Mouse (Mus musculus): ENCODE measurements around the gene Cldn12. TPM values are rescaled to one million over a fixed set of nuclear protein-coding genes. Genes with fewer than 3 reads are reported as not detected.

The Cldn12 gene
- polyA plus RNA-seq, 1 experiment from 2014 or later, result 14.1 TPM

DNA sequence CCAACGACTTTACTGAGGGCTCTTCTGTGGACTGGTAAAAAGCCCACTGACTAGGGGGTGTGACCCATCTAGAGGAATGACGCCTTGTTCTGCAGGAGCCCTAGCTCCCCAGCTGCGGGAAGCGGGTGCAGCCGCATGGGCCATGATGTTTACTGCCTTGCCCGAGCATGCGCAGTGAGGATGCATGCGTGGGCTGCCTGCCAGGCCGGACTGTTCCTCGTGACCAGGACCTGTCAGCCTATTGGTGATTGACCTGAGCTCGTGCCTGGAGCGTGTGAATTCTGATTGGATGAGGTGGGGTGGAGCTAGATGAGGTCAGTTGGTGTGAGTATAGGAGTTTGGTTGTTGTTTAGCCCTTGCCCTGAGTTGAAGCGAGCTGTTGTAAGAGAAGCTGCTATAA is 10.3 kb downstream of the Cldn12 start:
- Histone ChIP-seq H3K9me3 (ENCODE audit: control insufficient read depth, low read length) (no peaks in the 10 kb centered on the region), H3K27me3 (replicated peaks; ENCODE audit: control insufficient read depth, insufficient read depth, low read length) (no peaks in the 10 kb centered on the region), H3K9ac (ENCODE audit: low read depth, low read length) (no peak overlapping the region), H3K27ac (ENCODE audit: low read depth, low read length) (no peak overlapping the region), H3K4me1 (replicated peaks; ENCODE audit: control insufficient read depth, insufficient read depth, low read length) (no peaks in the 10 kb centered on the region), H3K4me2 (no peak overlapping the region), H3K4me3 (ENCODE audit: low read depth, low read length) (no peak overlapping the region), H3K36me3 (ENCODE audit: control insufficient read depth, insufficient read depth, low read length) (no peaks in the 10 kb centered on the region; the same call in 1 of the 2 replicates)
- ATAC-seq (replicated peaks; ENCODE audit: low FRiP score) (no peak; the same call in 1 of the 2 replicates), DNase-seq (ENCODE audit: low spot score) (no peak)
- 84% methylated on average over 13 of the region's 13 CpGs for WGBS

DNA sequence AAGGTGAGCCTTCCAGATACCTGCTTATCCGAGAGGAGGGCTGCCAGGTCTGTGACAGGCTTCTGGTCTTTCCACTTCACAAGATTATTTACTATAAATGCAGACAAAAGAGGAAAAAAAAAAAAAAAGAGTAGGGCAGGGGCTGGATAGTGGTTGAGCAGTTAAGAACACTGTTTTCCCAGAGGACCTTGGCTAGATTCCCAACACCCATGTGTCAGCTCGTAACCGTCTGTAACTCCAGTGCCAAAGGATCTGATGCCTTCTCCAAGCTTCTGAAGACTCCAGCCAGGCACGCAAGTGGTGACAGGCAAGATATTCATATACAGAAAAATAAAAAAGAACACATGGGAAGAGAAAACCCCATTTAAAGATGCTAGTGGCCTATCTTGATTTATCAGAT is 11.4 kb downstream of the Cldn12 start:
- H3K4me1 ChIP-seq (replicated peaks; ENCODE audit: control insufficient read depth, insufficient read depth, low read length), result no peaks in the 10 kb centered on the region
- DNase-seq (ENCODE audit: low spot score) (no peak), ATAC-seq (replicated peaks; ENCODE audit: low FRiP score) (no peak)
- H3K4me3 ChIP-seq (ENCODE audit: low read depth, low read length), result no peak overlapping the region
- no peaks in the 10 kb centered on the region for H3K27me3 ChIP-seq (replicated peaks; ENCODE audit: control insufficient read depth, insufficient read depth, low read length)
- H3K4me2 ChIP-seq, result no peak overlapping the region
- no peak overlapping the region for H3K9ac ChIP-seq (ENCODE audit: low read depth, low read length)
- no peaks in the 10 kb centered on the region for H3K9me3 ChIP-seq (ENCODE audit: control insufficient read depth, low read length)
- no peak overlapping the region for H3K27ac ChIP-seq (ENCODE audit: low read depth, low read length)
- 92% methylated on average over 4 of the region's 4 CpGs for WGBS
- H3K36me3 ChIP-seq (ENCODE audit: control insufficient read depth, insufficient read depth, low read length), result no peaks in the 10 kb centered on the region; the same call in 1 of the 2 replicates

DNA sequence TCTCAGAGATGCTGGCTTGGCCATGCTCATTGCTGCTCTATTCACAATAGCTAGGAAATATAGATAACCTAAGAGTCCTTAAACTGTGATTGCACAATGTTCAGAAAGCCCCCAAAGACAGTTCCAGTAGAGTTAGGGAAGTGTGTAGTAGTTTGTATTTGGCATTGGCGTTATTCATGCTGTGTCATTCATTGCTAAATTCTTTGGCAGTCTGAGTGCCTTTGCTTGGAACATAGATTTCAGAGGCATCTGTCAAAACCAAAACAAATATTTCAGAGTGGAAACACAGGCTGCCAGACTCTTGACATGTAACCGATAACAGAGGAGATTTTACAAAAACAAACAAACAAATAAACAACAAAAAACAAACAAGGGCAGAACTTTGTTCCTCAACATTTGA is 13.2 kb downstream of the Cldn12 start:
- H3K27ac ChIP-seq (ENCODE audit: low read depth, low read length), result no peak overlapping the region
- H3K36me3 ChIP-seq (ENCODE audit: control insufficient read depth, insufficient read depth, low read length), result no peaks in the 10 kb centered on the region; the same call in 1 of the 2 replicates
- no peak overlapping the region for H3K4me2 ChIP-seq
- no peaks in the 10 kb centered on the region for H3K9me3 ChIP-seq (ENCODE audit: control insufficient read depth, low read length)
- H3K4me1 ChIP-seq (replicated peaks; ENCODE audit: control insufficient read depth, insufficient read depth, low read length), result no peaks in the 10 kb centered on the region
- DNase-seq (ENCODE audit: low spot score) (no peak), ATAC-seq (replicated peaks; ENCODE audit: low FRiP score) (no peak)
- no peaks in the 10 kb centered on the region for H3K27me3 ChIP-seq (replicated peaks; ENCODE audit: control insufficient read depth, insufficient read depth, low read length)
- 83% methylated on average over 2 of the region's 2 CpGs for WGBS
- no peak overlapping the region for H3K9ac ChIP-seq (ENCODE audit: low read depth, low read length)
- H3K4me3 ChIP-seq (ENCODE audit: low read depth, low read length), result no peak overlapping the region

DNA sequence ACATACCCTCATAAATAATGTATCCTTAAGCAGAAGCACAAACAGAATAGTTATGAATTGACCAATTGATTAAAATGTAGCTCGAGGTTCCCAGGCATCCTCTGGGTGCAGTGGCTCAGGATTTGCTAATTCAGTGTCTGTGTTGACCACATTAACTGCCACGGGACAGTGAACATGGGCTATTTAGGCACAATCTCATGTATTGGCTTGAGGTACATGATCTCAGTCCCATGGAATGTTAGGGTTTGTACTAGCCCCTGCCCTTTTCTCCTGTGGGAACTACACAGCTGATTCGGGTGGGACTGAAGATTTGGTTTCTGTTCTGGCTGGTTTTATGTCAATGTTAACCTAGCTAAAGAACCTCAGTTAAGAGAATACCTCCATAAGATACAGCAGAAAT is 18.4 kb downstream of the Cldn12 start:
- H3K9ac ChIP-seq (ENCODE audit: low read depth, low read length), result no peak overlapping the region
- no peak overlapping the region for H3K4me2 ChIP-seq
- no peaks in the 10 kb centered on the region for H3K4me1 ChIP-seq (replicated peaks; ENCODE audit: control insufficient read depth, insufficient read depth, low read length)
- ATAC-seq (replicated peaks; ENCODE audit: low FRiP score) (no peak), DNase-seq (ENCODE audit: low spot score) (no peak)
- H3K27me3 ChIP-seq (replicated peaks; ENCODE audit: control insufficient read depth, insufficient read depth, low read length), result no peaks in the 10 kb centered on the region
- no peaks in the 10 kb centered on the region for H3K36me3 ChIP-seq (ENCODE audit: control insufficient read depth, insufficient read depth, low read length)
- WGBS, result 61% methylated on average over 3 of the region's 3 CpGs
- H3K27ac ChIP-seq (ENCODE audit: low read depth, low read length), result no peak overlapping the region
- H3K9me3 ChIP-seq (ENCODE audit: control insufficient read depth, low read length), result no peaks in the 10 kb centered on the region
- no peak overlapping the region for H3K4me3 ChIP-seq (ENCODE audit: low read depth, low read length)

DNA sequence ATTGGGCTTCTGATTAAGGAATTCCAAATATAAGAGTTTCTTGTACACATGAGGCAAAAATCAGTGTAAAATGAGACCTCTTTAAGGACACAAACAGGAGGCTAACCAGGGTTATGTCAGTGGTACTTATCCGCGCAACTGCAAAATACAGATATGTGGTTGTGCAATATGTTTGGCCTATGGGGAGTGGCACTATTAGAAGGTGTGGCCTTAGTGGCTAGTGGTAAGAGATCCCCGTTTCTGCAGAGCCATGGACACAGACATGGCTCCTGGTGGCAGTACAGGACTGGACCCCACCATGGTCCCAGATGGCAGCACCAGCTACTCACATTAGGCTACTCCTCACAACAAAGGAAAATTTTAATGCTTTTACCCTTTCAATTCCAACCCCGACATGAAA is 19.7 kb downstream of the Cldn12 start:
- Histone ChIP-seq H3K4me2 (no peak overlapping the region), H3K4me3 (ENCODE audit: low read depth, low read length) (no peak overlapping the region), H3K36me3 (ENCODE audit: control insufficient read depth, insufficient read depth, low read length) (no peaks in the 10 kb centered on the region), H3K27me3 (replicated peaks; ENCODE audit: control insufficient read depth, insufficient read depth, low read length) (no peaks in the 10 kb centered on the region), H3K9me3 (ENCODE audit: control insufficient read depth, low read length) (no peaks in the 10 kb centered on the region), H3K9ac (ENCODE audit: low read depth, low read length) (no peak overlapping the region), H3K27ac (ENCODE audit: low read depth, low read length) (no peak overlapping the region), H3K4me1 (replicated peaks; ENCODE audit: control insufficient read depth, insufficient read depth, low read length) (no peaks in the 10 kb centered on the region)
- 66% methylated on average over 4 of the region's 4 CpGs for WGBS
- no peak for ATAC-seq (replicated peaks; ENCODE audit: low FRiP score)
- no peak for DNase-seq (ENCODE audit: low spot score)

DNA sequence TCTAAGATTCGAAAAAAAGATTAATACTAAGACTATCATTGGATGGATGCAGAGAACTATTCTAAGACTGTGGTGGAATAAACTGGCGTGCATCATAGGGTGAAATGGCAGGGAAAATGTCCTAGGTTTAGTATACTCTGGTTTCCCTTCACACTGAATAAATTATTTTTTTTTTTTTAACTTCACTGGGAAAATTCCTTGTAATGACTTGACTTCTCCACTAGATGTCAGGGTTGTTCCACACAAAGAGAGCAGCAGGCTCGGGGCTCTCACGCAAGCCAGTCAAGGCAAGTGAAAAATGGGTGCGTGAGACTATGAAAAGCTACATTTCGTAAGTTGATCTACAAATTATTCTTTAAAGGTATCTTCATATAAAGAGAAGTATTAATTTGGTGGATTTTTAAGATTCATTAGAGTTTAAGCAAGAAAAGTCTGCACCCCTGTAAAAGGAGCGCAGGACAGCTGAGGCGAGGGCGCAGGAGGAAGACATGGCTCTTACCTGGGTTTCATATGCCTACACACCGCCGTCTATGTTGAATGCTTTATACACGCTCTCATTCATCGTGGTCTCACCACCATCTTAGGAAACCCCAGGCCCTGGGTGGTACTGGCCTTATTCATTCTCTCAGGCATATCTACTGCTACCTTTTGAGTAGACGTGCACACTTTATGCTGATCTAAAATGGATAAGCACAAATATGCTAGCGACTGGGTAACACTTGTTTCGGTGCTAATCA is 20.3 kb downstream of the Cldn12 start:
- H3K9me3 ChIP-seq (ENCODE audit: control insufficient read depth, low read length), result no peaks in the 10 kb centered on the region
- WGBS, result 38% methylated on average over 16 of the region's 16 CpGs
- H3K9ac ChIP-seq (ENCODE audit: low read depth, low read length), result no peak overlapping the region
- H3K4me2 ChIP-seq, result no peak overlapping the region
- no peaks in the 10 kb centered on the region for H3K27me3 ChIP-seq (replicated peaks; ENCODE audit: control insufficient read depth, insufficient read depth, low read length)
- H3K4me1 ChIP-seq (replicated peaks; ENCODE audit: control insufficient read depth, insufficient read depth, low read length), result no peaks in the 10 kb centered on the region
- DNase-seq (ENCODE audit: low spot score), result no peak
- no peaks in the 10 kb centered on the region for H3K36me3 ChIP-seq (ENCODE audit: control insufficient read depth, insufficient read depth, low read length)
- H3K4me3 ChIP-seq (ENCODE audit: low read depth, low read length), result no peak overlapping the region
- ATAC-seq (replicated peaks; ENCODE audit: low FRiP score), result no peak
- no peak overlapping the region for H3K27ac ChIP-seq (ENCODE audit: low read depth, low read length)

DNA sequence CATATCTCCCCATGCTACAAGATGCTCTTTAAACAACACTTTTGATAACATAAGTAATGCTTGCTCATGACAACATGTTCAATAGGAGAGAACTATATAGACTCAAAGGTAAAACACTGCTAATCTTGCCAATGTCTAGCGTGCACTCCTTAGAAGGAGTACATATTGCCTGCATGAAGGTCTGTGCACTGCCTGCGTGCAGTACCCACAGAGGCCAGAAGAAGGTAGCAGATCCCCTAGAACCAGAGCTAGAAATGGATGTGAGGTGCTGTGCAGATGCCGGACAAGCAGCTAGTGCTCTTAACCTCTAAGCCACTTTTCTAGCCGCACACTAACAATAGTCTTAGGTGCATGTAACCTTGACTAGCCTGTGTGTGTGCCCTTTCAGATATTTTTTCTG is 22.6 kb downstream of the Cldn12 start:
- Histone ChIP-seq H3K9ac (ENCODE audit: low read depth, low read length) (no peak overlapping the region), H3K4me3 (ENCODE audit: low read depth, low read length) (no peak overlapping the region), H3K36me3 (ENCODE audit: control insufficient read depth, insufficient read depth, low read length) (no peaks in the 10 kb centered on the region), H3K4me1 (replicated peaks; ENCODE audit: control insufficient read depth, insufficient read depth, low read length) (no peaks in the 10 kb centered on the region), H3K27ac (ENCODE audit: low read depth, low read length) (no peak overlapping the region), H3K27me3 (replicated peaks; ENCODE audit: control insufficient read depth, insufficient read depth, low read length) (no peaks in the 10 kb centered on the region), H3K4me2 (no peak overlapping the region), H3K9me3 (ENCODE audit: control insufficient read depth, low read length) (no peaks in the 10 kb centered on the region)
- 90% methylated on average over 4 of the region's 4 CpGs for WGBS
- ATAC-seq (replicated peaks; ENCODE audit: low FRiP score), result no peak
- DNase-seq (ENCODE audit: low spot score), result no peak

DNA sequence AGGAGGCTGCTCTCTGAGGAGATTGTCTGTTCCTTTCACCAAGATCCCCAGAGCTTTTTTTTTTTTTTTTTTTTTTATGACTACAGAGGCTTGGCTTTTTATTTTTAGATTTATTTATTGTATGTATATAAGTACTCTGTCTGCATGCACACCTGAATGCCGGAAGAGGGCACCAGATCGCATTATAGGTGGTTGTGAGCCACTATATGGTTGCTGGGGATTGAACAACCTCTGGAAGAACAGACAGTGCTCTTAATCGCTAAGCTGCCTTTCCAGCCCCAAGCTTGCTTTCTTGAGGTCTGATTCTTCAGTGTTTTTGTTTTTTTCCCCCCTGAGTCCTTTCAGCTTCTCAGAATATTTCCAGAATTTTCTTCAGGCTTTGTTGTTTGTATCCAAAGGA is 28.7 kb downstream of the Cldn12 start:
- WGBS, result 49% methylated on average over 3 of the region's 3 CpGs
- no peaks in the 10 kb centered on the region for H3K36me3 ChIP-seq (ENCODE audit: control insufficient read depth, insufficient read depth, low read length)

DNA sequence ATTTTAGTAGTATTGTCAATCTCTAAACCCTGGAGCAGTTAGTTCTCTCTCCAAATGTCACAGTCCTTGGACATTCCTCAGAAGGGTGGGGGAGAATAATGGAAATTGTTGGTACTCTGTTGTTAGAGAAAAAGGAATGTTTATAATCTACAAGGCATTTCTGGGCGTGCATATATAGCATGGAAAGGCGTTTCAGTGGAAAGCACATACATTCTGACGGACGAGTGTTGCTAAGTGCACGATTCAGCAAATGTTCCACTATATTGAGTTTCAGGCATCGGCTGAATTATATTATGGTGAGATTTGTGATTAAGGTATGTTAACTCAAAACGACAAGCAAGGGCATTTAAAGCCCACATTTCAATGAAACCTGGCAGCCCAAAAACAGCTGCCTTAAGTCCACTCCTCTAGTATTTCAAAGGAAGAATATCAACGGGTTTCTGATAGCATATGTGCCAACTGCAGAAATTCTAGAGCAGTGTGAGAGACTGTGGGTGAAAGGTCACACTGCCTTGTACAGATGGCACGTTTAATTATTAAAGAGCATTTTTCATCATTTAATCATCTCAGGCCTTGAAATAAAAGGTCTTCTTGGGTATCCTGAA is 31.4 kb downstream of the Cldn12 start:
- WGBS, result 67% methylated on average over 9 of the region's 9 CpGs
- no peak for DNase-seq (ENCODE audit: low spot score)
- ATAC-seq (replicated peaks; ENCODE audit: low FRiP score), result no peak

More for the DNA sequence above, 28.7 kb downstream of the Cldn12 start:
- Histone ChIP-seq H3K27ac (ENCODE audit: low read depth, low read length) (no peak overlapping the region), H3K4me3 (ENCODE audit: low read depth, low read length) (no peak overlapping the region), H3K4me2 (no peak overlapping the region), H3K9me3 (ENCODE audit: control insufficient read depth, low read length) (no peaks in the 10 kb centered on the region), H3K27me3 (replicated peaks; ENCODE audit: control insufficient read depth, insufficient read depth, low read length) (no peaks in the 10 kb centered on the region), H3K9ac (ENCODE audit: low read depth, low read length) (no peak overlapping the region), H3K4me1 (replicated peaks; ENCODE audit: control insufficient read depth, insufficient read depth, low read length) (no peaks in the 10 kb centered on the region)
- ATAC-seq (replicated peaks; ENCODE audit: low FRiP score) (no peak), DNase-seq (ENCODE audit: low spot score) (no peak)

More for the DNA sequence above, 31.4 kb downstream of the Cldn12 start:
- Histone ChIP-seq H3K4me2 (no peak overlapping the region), H3K4me1 (replicated peaks; ENCODE audit: control insufficient read depth, insufficient read depth, low read length) (no peaks in the 10 kb centered on the region), H3K27ac (ENCODE audit: low read depth, low read length) (no peak overlapping the region), H3K9me3 (ENCODE audit: control insufficient read depth, low read length) (no peaks in the 10 kb centered on the region), H3K4me3 (ENCODE audit: low read depth, low read length) (no peak overlapping the region), H3K36me3 (ENCODE audit: control insufficient read depth, insufficient read depth, low read length) (no peaks in the 10 kb centered on the region), H3K27me3 (replicated peaks; ENCODE audit: control insufficient read depth, insufficient read depth, low read length) (no peaks in the 10 kb centered on the region), H3K9ac (ENCODE audit: low read depth, low read length) (no peak overlapping the region)

Data from liver, embryonic 11.5 days (tissue).